Mouse (Mus musculus) testis, adult 2 months (tissue): ENCODE data around the gene Vamp1. TPM values are rescaled to one million over a fixed set of nuclear protein-coding genes. Genes with fewer than 3 reads are reported as not detected.

ENCODE experiments used
- H3K27ac ChIP-seq: fragments of 200-500 bp; 2 replicates; pipeline ENCODE4 v1.5.1; 2012; ENCODE audit warnings: low read depth, low read length; ENCODE audit not compliant: control insufficient read depth, insufficient read depth
- H3K27me3 ChIP-seq: fragments of 200-500 bp; 2 replicates; pipeline ENCODE4 v1.6.1; 2012; ENCODE audit warnings: mild to moderate bottlenecking, low read length, moderate library complexity; ENCODE audit not compliant: control insufficient read depth, insufficient read depth
- H3K36me3 ChIP-seq: fragments of 200-500 bp; 2 replicates; pipeline ENCODE4 v1.6.1; 2012; ENCODE audit warnings: mild to moderate bottlenecking, low read length; ENCODE audit not compliant: control insufficient read depth, insufficient read depth
- H3K4me1 ChIP-seq: fragments of 200-500 bp; 2 replicates; pipeline ENCODE4 v1.6.1; 2012; ENCODE audit warnings: low read length; ENCODE audit not compliant: control insufficient read depth, insufficient read depth
- H3K4me3 ChIP-seq: fragments of 200-500 bp; 2 replicates; pipeline ENCODE4 v1.5.1; 2012; ENCODE audit warnings: low read depth, mild to moderate bottlenecking, low read length, moderate library complexity, mixed read lengths; ENCODE audit not compliant: control insufficient read depth
- CTCF ChIP-seq: fragments of 200-500 bp; IDR thresholded peaks from 2 replicates; pipeline ENCODE4 v1.5.1; 2012; ENCODE audit warnings: low read depth, mild to moderate bottlenecking, inconsistent platforms, low read length, moderate library complexity; ENCODE audit not compliant: control insufficient read depth, insufficient read depth, insufficient replicate concordance
- POLR2A ChIP-seq: fragments of 200-500 bp; IDR thresholded peaks from 2 replicates; pipeline ENCODE4 v1.6.1; 2012; ENCODE audit warnings: low read depth, mild to moderate bottlenecking, inconsistent platforms, low read length, moderate library complexity; ENCODE audit not compliant: control insufficient read depth
- polyA plus RNA-seq: library from polyadenylated mRNA; depleted of rRNA; stranded (reverse); fragments of >200 nt; gene quantifications from 2 replicates; pipeline ENCODE4 v1.2.3, GENCODE M21; 2012

Gene Vamp1
- polyA plus RNA-seq, 1 experiment: 11.3 TPM

DNA sequence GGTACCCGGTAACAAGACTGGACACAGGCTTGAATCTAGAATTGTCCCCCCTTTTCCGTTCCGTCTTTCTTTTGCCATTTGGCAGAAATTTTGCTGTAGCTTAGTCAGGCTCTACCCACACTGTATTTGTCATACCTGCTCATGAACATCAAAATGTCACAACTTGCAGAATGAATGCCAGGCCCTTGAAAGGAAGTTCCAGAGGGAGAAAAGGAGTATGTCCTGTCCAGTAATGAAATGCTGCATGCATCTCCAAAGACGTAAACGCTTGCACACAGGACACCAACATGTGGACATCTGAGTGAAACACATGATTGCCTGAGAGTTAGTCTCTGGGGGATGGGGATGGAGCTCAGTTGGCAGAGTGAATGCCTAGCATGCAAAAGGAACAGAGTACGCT is 1.6 kb upstream of the Vamp1 start:
- H3K27ac ChIP-seq: no peak overlapping the region
- H3K4me1 ChIP-seq: peaks cover 7% of the 10 kb centered on the region
- no peaks in the 10 kb centered on the region for H3K27me3 ChIP-seq
- H3K36me3 ChIP-seq: no peaks in the 10 kb centered on the region
- TF ChIP-seq POLR2A (no peak), CTCF (no peak)
- no peak overlapping the region for H3K4me3 ChIP-seq

DNA sequence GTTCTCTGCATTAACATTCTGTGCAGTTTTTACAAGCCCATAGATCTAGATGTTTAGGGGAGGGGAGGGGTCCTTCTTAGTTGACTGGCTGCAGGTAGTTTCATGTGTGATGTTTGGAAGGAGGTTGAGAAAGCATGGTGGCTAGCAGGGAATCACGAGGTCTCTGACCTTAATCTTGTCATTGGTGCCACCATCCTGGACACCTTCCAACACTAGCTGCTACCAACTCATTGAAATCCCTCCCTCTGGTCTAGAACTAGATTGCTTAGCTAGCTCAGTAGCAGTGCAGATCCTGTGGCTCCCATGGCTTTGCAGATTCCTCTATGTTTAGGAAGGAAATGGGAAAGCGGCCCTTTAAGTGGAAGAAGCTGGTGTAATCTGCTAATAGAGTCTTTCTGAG is 1.5 kb downstream of the Vamp1 start:
- Histone ChIP-seq H3K27me3 (no peaks in the 10 kb centered on the region), H3K27ac (no peak overlapping the region), H3K4me3 (no peak overlapping the region), H3K4me1 (peaks cover 7% of the 10 kb centered on the region), H3K36me3 (0 out of 2 replicates have a peak, but pooled peaks cover 1% of the 10 kb centered on the region)
- TF ChIP-seq CTCF (no peak), POLR2A (no peak)

DNA sequence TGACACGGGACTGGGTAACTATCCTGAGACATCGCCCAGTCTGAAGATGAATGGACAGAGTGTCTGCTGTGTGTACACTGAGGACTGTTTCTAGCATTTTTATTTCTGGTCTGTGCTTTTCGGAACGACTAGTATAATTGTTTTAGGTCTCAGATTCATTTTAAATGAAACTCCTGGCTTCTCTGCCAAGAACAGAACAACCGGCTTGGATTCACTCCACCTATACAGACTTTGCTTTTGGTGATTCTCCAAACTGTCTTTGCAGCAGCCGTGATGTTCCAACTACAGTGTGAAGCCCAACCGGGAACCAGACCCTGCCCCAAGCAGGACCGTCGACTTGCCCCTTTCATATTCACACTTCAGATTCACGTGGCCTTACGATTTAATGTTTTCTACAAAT is 2.5 kb downstream of the Vamp1 start:
- H3K4me3 ChIP-seq: no peak overlapping the region
- H3K27ac ChIP-seq: no peak overlapping the region
- H3K36me3 ChIP-seq: 0 out of 2 replicates have a peak, but pooled peaks cover 1% of the 10 kb centered on the region
- TF ChIP-seq POLR2A (no peak), CTCF (no peak)
- peaks cover 7% of the 10 kb centered on the region for H3K4me1 ChIP-seq
- H3K27me3 ChIP-seq: no peaks in the 10 kb centered on the region

DNA sequence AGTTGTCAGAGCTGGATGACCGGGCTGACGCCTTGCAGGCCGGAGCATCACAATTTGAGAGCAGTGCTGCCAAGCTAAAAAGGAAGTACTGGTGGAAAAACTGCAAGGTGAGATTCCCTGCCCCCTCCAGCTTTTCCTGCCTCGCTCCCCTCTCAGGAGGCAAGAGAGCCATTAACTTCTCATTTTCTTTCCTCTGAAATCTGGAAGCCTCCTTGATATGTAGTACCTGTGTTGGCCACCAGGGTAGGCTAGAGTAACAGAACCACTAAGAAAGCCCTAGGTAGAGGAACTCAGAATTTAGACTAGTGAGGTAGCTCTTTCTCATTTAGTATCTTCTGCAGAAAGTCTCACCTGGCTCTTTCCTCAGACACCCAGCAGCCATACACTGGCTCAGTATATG is 3.6 kb downstream of the Vamp1 start:
- Histone ChIP-seq H3K27me3 (no peaks in the 10 kb centered on the region), H3K4me1 (peaks cover 7% of the 10 kb centered on the region)
- TF ChIP-seq CTCF: peak; percentile 9; the same call in 1 of the 2 replicates
- TF ChIP-seq POLR2A: no peak

DNA sequence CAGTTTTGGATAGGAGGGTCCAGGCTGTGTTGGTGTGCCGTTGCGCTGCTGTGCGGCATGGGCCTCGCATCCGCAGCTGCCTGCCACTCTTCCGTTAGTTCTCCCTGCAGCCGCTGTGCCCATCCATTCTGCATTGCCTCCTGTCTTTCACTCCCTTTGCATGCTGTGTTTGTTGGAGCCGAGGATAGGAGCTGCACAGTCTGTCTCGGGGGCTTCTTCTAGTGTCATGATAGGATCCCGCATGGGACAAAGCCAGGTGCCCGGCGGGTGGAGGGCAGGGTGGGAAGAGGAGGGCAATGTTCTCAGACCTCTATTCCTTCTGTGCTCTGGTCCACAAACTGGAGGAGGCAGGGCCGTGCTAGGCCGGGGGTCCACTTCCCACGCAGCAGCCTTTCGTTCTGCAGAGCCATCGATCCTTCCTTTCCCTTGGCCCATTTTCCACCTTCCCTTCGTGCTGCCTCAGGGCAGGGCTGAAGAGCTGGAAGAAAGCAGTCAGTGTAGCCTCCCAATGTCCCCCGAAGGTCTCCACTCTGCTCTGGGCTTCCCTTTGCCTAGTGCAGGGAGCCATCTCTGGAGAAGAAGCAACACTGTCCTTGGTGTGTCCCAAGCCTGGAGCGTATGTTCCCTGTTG is 5.9 kb downstream of the Vamp1 start:
- no peak for TF ChIP-seq POLR2A
- no peak for TF ChIP-seq CTCF
- Histone ChIP-seq H3K4me1 (no peaks in the 10 kb centered on the region), H3K27me3 (no peaks in the 10 kb centered on the region), H3K36me3 (0 out of 2 replicates have a peak, but pooled peaks cover 1% of the 10 kb centered on the region), H3K27ac (no peak overlapping the region), H3K4me3 (no peak overlapping the region)

More for the DNA sequence above, 3.6 kb downstream of the Vamp1 start:
- H3K27ac ChIP-seq: no peak overlapping the region
- H3K4me3 ChIP-seq: no peak overlapping the region
- 0 out of 2 replicates have a peak, but pooled peaks cover 1% of the 10 kb centered on the region for H3K36me3 ChIP-seq

DNA sequence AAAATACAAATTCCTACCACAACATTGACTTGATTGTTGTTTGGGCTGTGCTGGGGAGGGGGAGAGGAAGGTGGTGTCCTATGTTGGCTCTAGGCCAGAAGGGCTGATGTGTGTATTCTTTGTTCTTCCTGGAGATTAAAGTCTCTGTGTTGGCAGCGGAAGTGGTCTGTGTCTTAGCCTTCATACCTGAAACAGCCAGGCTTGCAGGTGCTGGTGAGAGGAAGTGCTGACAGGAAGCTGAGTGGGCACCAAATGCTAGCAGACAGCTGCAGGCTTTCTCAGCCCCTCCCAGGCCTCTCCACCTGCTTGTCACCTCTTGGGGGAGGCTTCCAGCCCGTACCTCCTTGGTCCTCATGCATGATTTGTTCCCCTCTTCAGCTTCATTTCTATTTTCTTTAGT is 6.8 kb downstream of the Vamp1 start:
- TF ChIP-seq CTCF: no peak
- no peak for TF ChIP-seq POLR2A
- Histone ChIP-seq H3K27ac (no peak overlapping the region), H3K4me3 (no peak overlapping the region), H3K36me3 (0 out of 2 replicates have a peak, but pooled peaks cover 1% of the 10 kb centered on the region), H3K27me3 (no peaks in the 10 kb centered on the region), H3K4me1 (no peaks in the 10 kb centered on the region)

DNA sequence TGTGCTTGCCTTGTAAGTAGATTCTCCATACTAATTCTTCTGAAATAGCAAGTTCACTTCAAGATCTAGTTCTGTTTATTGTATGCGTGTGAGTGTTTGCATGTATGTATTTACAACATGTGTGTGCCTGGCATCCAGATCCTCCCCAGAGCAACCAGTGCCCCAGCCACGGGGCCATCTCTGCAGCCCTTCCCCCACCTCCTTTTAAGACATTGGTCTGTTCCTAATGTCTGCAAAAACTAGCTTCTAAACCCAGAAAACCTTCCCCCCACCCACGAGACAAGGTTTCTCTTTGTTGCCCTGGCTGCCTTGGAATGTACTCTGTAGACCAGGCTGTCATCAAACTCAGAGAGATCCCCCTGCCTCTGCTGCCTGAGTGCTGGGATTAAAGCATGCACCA is 7.2 kb downstream of the Vamp1 start:
- no peak overlapping the region for H3K27ac ChIP-seq
- no peak for TF ChIP-seq POLR2A
- TF ChIP-seq CTCF: no peak
- no peaks in the 10 kb centered on the region for H3K27me3 ChIP-seq

More for the DNA sequence above, 7.2 kb downstream of the Vamp1 start:
- no peaks in the 10 kb centered on the region for H3K4me1 ChIP-seq
- no peak overlapping the region for H3K4me3 ChIP-seq
- H3K36me3 ChIP-seq: 0 out of 2 replicates have a peak, but pooled peaks cover 1% of the 10 kb centered on the region
